Mouse (Mus musculus) CH12.LX (cell line): ENCODE data around the gene Plekhf1.

Source experiments
- CTCF ChIP-seq, 2 experiments: IDR thresholded peaks in 1 of 2; conservative IDR thresholded peaks in 1 of 2; 2 replicates each; pipeline ENCODE4 v1.5.1; 2011 to 2012; ENCODE audit warnings: low read depth in 2 of 2, low read length in 2 of 2, improper control_type of control experiment in 1 of 2, inconsistent platforms in 1 of 2, mild to moderate bottlenecking in 1 of 2, moderate library complexity in 1 of 2
- MAX ChIP-seq: IDR thresholded peaks from 2 replicates; pipeline ENCODE4 v1.6.1; 2011; ENCODE audit warnings: low read length, improper control_type of control experiment
- NRF1 ChIP-seq: IDR thresholded peaks from 2 replicates; pipeline ENCODE4 v1.6.1; 2014; ENCODE audit warnings: low read depth, mild to moderate bottlenecking, inconsistent platforms, low read length, improper control_type of control experiment, moderate library complexity
- POLR2A ChIP-seq: IDR thresholded peaks from 2 replicates; pipeline ENCODE4 v1.6.1; 2011; ENCODE audit warnings: low read depth, mild to moderate bottlenecking, improper control_type of control experiment, low read length
- USF1 ChIP-seq: IDR thresholded peaks from 2 replicates; pipeline ENCODE4 v1.6.1; 2014; ENCODE audit warnings: low read depth, mild to moderate bottlenecking, inconsistent platforms, low read length, improper control_type of control experiment
- USF2 ChIP-seq: conservative IDR thresholded peaks from 2 replicates; pipeline ENCODE4 v1.6.1; 2011; ENCODE audit warnings: low read depth, low read length, improper control_type of control experiment
- ZC3H11A ChIP-seq: IDR thresholded peaks from 2 replicates; pipeline ENCODE4 v1.6.1; 2012; ENCODE audit warnings: low read depth, mild to moderate bottlenecking, inconsistent platforms, low read length, improper control_type of control experiment
- ZKSCAN1 ChIP-seq: IDR thresholded peaks from 2 replicates; pipeline ENCODE4 v1.6.1; 2012; ENCODE audit warnings: low read depth, inconsistent platforms, low read length, improper control_type of control experiment, borderline replicate concordance

- TF ChIP-seq CTCF (conservative IDR thresholded peaks at IDR 0.05 in 1 of 2, IDR thresholded peaks at IDR 0.05 in 1 of 2; ENCODE audit: low read depth in 2 of 2, low read length in 2 of 2) (no peak), ZC3H11A (no peak), MAX (no peak), USF2 (no peak), USF1 (no peak), NRF1 (no peak), ZKSCAN1 (no peak), POLR2A (no peak)
Measured at GRCm38 (mm10) chr7:38219526-38219925, 8.3 kb downstream of the Plekhf1 start.
